Mouse (Mus musculus) left cerebral cortex, adult 11 months (tissue): ENCODE measurements around the gene Ccdc153.

Source experiments
- DNase-seq: peaks from one replicate; pipeline ENCODE4 v3.0.0; 2022; ENCODE audit warnings: low spot score

Gene Ccdc153

GRCm38 (mm10) chr9:44240399-44240798 lies at the start of gene Ccdc153:
Ccdc153 (plus strand) TSS chr9:44240676.
- DNase-seq: no peak

- DNase-seq: no peak
Observed at GRCm38 (mm10) chr9:44191166-44191565, 49.3 kb upstream of the Ccdc153 start.

- DNase-seq: no peak
Observed at GRCm38 (mm10) chr9:44192312-44192711, 48.2 kb upstream of the Ccdc153 start.

GRCm38 (mm10) chr9:44192794-44193193 lies 47.7 kb upstream of the Ccdc153 start:
- no peak for DNase-seq

- no peak for DNase-seq
Observed at GRCm38 (mm10) chr9:44194000-44194399, 46.5 kb upstream of the Ccdc153 start.

- DNase-seq: no peak
Observed at GRCm38 (mm10) chr9:44196354-44196753, 44.1 kb upstream of the Ccdc153 start.

- no peak for DNase-seq
Observed at GRCm38 (mm10) chr9:44199166-44199565, 41.3 kb upstream of the Ccdc153 start.

- DNase-seq: no peak
Observed at GRCm38 (mm10) chr9:44199580-44199979, 40.9 kb upstream of the Ccdc153 start.

GRCm38 (mm10) chr9:44200458-44200857 lies 40.0 kb upstream of the Ccdc153 start:
- no peak for DNase-seq

GRCm38 (mm10) chr9:44207840-44208239 lies 32.6 kb upstream of the Ccdc153 start:
- DNase-seq: no peak

GRCm38 (mm10) chr9:44209416-44209815 lies 31.1 kb upstream of the Ccdc153 start:
- no peak for DNase-seq

- DNase-seq: no peak
Observed at GRCm38 (mm10) chr9:44212406-44212805, 28.1 kb upstream of the Ccdc153 start.

GRCm38 (mm10) chr9:44213538-44213937 lies 26.9 kb upstream of the Ccdc153 start:
- DNase-seq: no peak

GRCm38 (mm10) chr9:44225993-44226392 lies 14.5 kb upstream of the Ccdc153 start:
- DNase-seq: no peak

- DNase-seq: no peak
Observed at GRCm38 (mm10) chr9:44231609-44232008, 8.9 kb upstream of the Ccdc153 start.

GRCm38 (mm10) chr9:44233021-44233801 lies 7.3 kb upstream of the Ccdc153 start:
- no peak for DNase-seq

- DNase-seq: peak; percentile 98
Observed at GRCm38 (mm10) chr9:44233802-44234478, 6.5 kb upstream of the Ccdc153 start, which contains the start of gene Cbl. Cbl (minus strand) TSS chr9:44234049.

- peak; percentile 31 for DNase-seq
Observed at GRCm38 (mm10) chr9:44234479-44235427, 5.7 kb upstream of the Ccdc153 start.

- no peak for DNase-seq
Observed at GRCm38 (mm10) chr9:44236601-44237000, 3.9 kb upstream of the Ccdc153 start.

GRCm38 (mm10) chr9:44237128-44237527 lies 3.3 kb upstream of the Ccdc153 start:
- no peak for DNase-seq

GRCm38 (mm10) chr9:44238501-44239190 lies 1.8 kb upstream of the Ccdc153 start:
- no peak for DNase-seq

GRCm38 (mm10) chr9:44239447-44239846 lies 1.0 kb upstream of the Ccdc153 start:
- DNase-seq: no peak
